In the genomic region with DNA sequence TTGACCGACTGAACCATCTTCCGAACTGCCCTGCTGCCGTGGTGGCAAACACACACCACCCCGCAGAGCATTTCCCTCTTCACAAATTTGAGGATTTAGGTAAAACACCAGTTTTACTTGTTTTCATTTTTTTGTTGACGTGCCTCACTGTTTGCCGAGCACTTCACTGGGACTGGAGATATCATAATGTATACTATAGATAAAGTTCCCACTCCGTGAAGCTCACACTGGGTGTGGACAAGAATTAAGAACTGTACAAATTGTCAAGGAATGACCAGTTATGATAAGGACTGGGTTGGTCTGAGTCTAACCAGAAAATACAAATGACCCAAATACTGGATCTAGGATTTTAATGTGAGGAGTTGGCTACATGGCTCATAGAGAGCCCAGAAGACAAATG, we compare ENCODE assay signal across 17 mouse cellular contexts. TPM values are rescaled to one million over a fixed set of nuclear protein-coding genes. Genes with fewer than 3 reads are reported as not detected.
DNase-seq lines count a peak whose midpoint lies in the region; ATAC-seq and TF ChIP-seq lines count a peak whose summit lies in the region.
"Had no signal": no experiment of that assay in that cellular context is flagged by ENCODE, and none has a peak within 500 bp of the region (broad histone marks: within the 10 kb centered on the region; RNA-seq: fewer than 3 reads in every experiment).

No protein-coding gene starts in this region.

- TF ChIP-seq CTCF in hindbrain, postnatal 0 days (IDR thresholded peaks at IDR 0.05; ENCODE audit: low read depth) = no peak

- H3K27ac ChIP-seq in forebrain, embryonic 15.5 days (replicated peaks) = peak overlapping the region; percentile 58
- H3K27ac ChIP-seq in forebrain, embryonic 11.5 days (ENCODE audit: low read depth, low read length) = no peak overlapping the region
- peak overlapping the region; percentile 53 for H3K27ac ChIP-seq in midbrain, embryonic 16.5 days (ENCODE audit: low read length)
- H3K27ac ChIP-seq in midbrain, embryonic 13.5 days = no peak overlapping the region
- peak overlapping the region; percentile 78 for H3K27ac ChIP-seq in hindbrain, postnatal 0 days
- H3K27ac ChIP-seq: kidney, postnatal 0 days; lung, embryonic 15.5 days had no signal

- ATAC-seq in forebrain, embryonic 15.5 days (replicated peaks) = no peak
- no peak for ATAC-seq in forebrain, embryonic 11.5 days (replicated peaks; ENCODE audit: low FRiP score)
- no peak for ATAC-seq in midbrain, embryonic 16.5 days
- no peak for ATAC-seq in midbrain, embryonic 13.5 days
- no peak for ATAC-seq in hindbrain, postnatal 0 days
- peak; percentile 38 for ATAC-seq in megakaryocyte-erythroid progenitor cell, adult 5-6 weeks (replicated peaks; ENCODE audit: low FRiP score, low TSS enrichment, poor library complexity, severe bottlenecking)
- no peak for ATAC-seq in cerebellum, adult (ENCODE audit: insufficient number of reproducible peaks, low FRiP score, low TSS enrichment)
- ATAC-seq: activated CD4-positive, CD25-positive, alpha-beta regulatory T cell, adult 4 months had no signal

- H3K9ac ChIP-seq in forebrain, embryonic 15.5 days (replicated peaks) = no peak overlapping the region
- no peak overlapping the region for H3K9ac ChIP-seq in forebrain, embryonic 11.5 days (ENCODE audit: low read length)
- H3K9ac ChIP-seq in midbrain, embryonic 16.5 days (ENCODE audit: low read depth, low read length) = no peak overlapping the region
- no peak overlapping the region for H3K9ac ChIP-seq in midbrain, embryonic 13.5 days (replicated peaks)
- H3K9ac ChIP-seq in hindbrain, postnatal 0 days (replicated peaks; ENCODE audit: low read length) = no peak overlapping the region
- H3K9ac ChIP-seq: lung, embryonic 15.5 days had no signal

- no peaks in the 10 kb centered on the region for H3K36me3 ChIP-seq in forebrain, embryonic 15.5 days
- no peaks in the 10 kb centered on the region for H3K36me3 ChIP-seq in forebrain, embryonic 11.5 days (ENCODE audit: control insufficient read depth, insufficient read depth, low read length)
- 0 out of 2 replicates have a peak, but pooled peaks cover 3% of the 10 kb centered on the region for H3K36me3 ChIP-seq in midbrain, embryonic 16.5 days (ENCODE audit: control insufficient read depth, insufficient read depth, low read length)
- no peaks in the 10 kb centered on the region for H3K36me3 ChIP-seq in midbrain, embryonic 13.5 days
- H3K36me3 ChIP-seq in hindbrain, postnatal 0 days (ENCODE audit: insufficient read depth, low read length) = no peaks in the 10 kb centered on the region
- H3K36me3 ChIP-seq: lung, embryonic 15.5 days had no signal

- H3K4me2 ChIP-seq in forebrain, embryonic 15.5 days (replicated peaks) = no peak overlapping the region
- H3K4me2 ChIP-seq in forebrain, embryonic 11.5 days (ENCODE audit: low read depth, low read length, severe bottlenecking) = no peak overlapping the region
- no peak overlapping the region for H3K4me2 ChIP-seq in midbrain, embryonic 16.5 days (ENCODE audit: low read length)
- no peak overlapping the region for H3K4me2 ChIP-seq in midbrain, embryonic 13.5 days (replicated peaks)
- no peak overlapping the region for H3K4me2 ChIP-seq in hindbrain, postnatal 0 days (ENCODE audit: low read depth, low read length)
- H3K4me2 ChIP-seq: lung, embryonic 15.5 days had no signal

- DNase-seq in forebrain, embryonic 11.5 days (ENCODE audit: low spot score) = no peak
- DNase-seq in hindbrain, postnatal 0 days (ENCODE audit: low spot score) = no peak
- DNase-seq in B cell, adult 2 months = no peak
- DNase-seq: adrenal gland, postnatal 25 days; gastrocnemius, postnatal 14 days; heart, postnatal 10 days; retina, postnatal 1 day; thymus, postnatal 25 days had no signal

- no peak overlapping the region for H3K4me3 ChIP-seq in forebrain, embryonic 15.5 days
- H3K4me3 ChIP-seq in forebrain, embryonic 11.5 days (ENCODE audit: low read depth, low read length) = no peak overlapping the region
- no peak overlapping the region for H3K4me3 ChIP-seq in midbrain, embryonic 16.5 days (ENCODE audit: low read depth, low read length)
- no peak overlapping the region for H3K4me3 ChIP-seq in midbrain, embryonic 13.5 days (replicated peaks)
- no peak overlapping the region for H3K4me3 ChIP-seq in hindbrain, postnatal 0 days (ENCODE audit: low read length)
- H3K4me3 ChIP-seq: lung, embryonic 15.5 days had no signal

- H3K27me3 ChIP-seq in forebrain, embryonic 15.5 days = no peaks in the 10 kb centered on the region
- no peaks in the 10 kb centered on the region for H3K27me3 ChIP-seq in forebrain, embryonic 11.5 days (ENCODE audit: control insufficient read depth, insufficient read depth, low read length)
- H3K27me3 ChIP-seq in midbrain, embryonic 16.5 days (ENCODE audit: control insufficient read depth, insufficient read depth, low read depth, low read length) = no peaks in the 10 kb centered on the region
- no peaks in the 10 kb centered on the region for H3K27me3 ChIP-seq in midbrain, embryonic 13.5 days
- H3K27me3 ChIP-seq in hindbrain, postnatal 0 days (ENCODE audit: insufficient read depth, low read length) = no peaks in the 10 kb centered on the region
- H3K27me3 ChIP-seq: CH12.LX; lung, embryonic 15.5 days had no signal

- H3K9me3 ChIP-seq in forebrain, embryonic 15.5 days = no peaks in the 10 kb centered on the region
- H3K9me3 ChIP-seq in forebrain, embryonic 11.5 days (ENCODE audit: control insufficient read depth, low read length) = no peaks in the 10 kb centered on the region
- no peaks in the 10 kb centered on the region for H3K9me3 ChIP-seq in midbrain, embryonic 16.5 days (replicated peaks; ENCODE audit: control insufficient read depth, low read length, poor library complexity, severe bottlenecking)
- H3K9me3 ChIP-seq in midbrain, embryonic 13.5 days = no peaks in the 10 kb centered on the region
- H3K9me3 ChIP-seq in hindbrain, postnatal 0 days (ENCODE audit: low read length) = no peaks in the 10 kb centered on the region
- H3K9me3 ChIP-seq: lung, embryonic 15.5 days had no signal

- peaks cover 24% of the 10 kb centered on the region for H3K4me1 ChIP-seq in forebrain, embryonic 15.5 days
- 0 out of 2 replicates have a peak, but pooled peaks cover 2% of the 10 kb centered on the region for H3K4me1 ChIP-seq in forebrain, embryonic 11.5 days (replicated peaks; ENCODE audit: control insufficient read depth, insufficient read depth, low read length)
- H3K4me1 ChIP-seq in midbrain, embryonic 16.5 days (ENCODE audit: control insufficient read depth, insufficient read depth, low read length) = peaks cover 5% of the 10 kb centered on the region; the same call in 1 of the 2 replicates
- peaks cover 3% of the 10 kb centered on the region; the same call in 1 of the 2 replicates for H3K4me1 ChIP-seq in midbrain, embryonic 13.5 days (replicated peaks)
- H3K4me1 ChIP-seq in hindbrain, postnatal 0 days (ENCODE audit: insufficient read depth, low read length) = peaks cover 10% of the 10 kb centered on the region

- WGBS in forebrain, embryonic 15.5 days = 95% methylated on average over 7 of the region's 7 CpGs
- WGBS in forebrain, embryonic 11.5 days = 94% methylated on average over 7 of the region's 7 CpGs
- WGBS in midbrain, embryonic 16.5 days = 96% methylated on average over 7 of the region's 7 CpGs
- WGBS in midbrain, embryonic 13.5 days = 97% methylated on average over 7 of the region's 7 CpGs
- 95% methylated on average over 7 of the region's 7 CpGs for WGBS in hindbrain, postnatal 0 days

RNA-seq across cellular contexts. Expression of gene Ampd3, which starts 10.9 kb away (rescaled TPM):
- 4.4 and 4.8 TPM in 2 replicates for polyA plus RNA-seq in forebrain, embryonic 15.5 days (2015; fragmentation: Nextera tagmentation; extraction: Ambion mirVana)
- 1.6 and 1.9 TPM in 2 replicates for polyA plus RNA-seq in forebrain, embryonic 11.5 days (2014; fragmentation: Nextera tagmentation; extraction: Ambion mirVana)
- polyA plus RNA-seq in midbrain, embryonic 16.5 days (2015; fragmentation: Nextera tagmentation; extraction: Ambion mirVana) = 10.3 and 13.9 TPM in 2 replicates
- 2.9 and 3.7 TPM in 2 replicates for polyA plus RNA-seq in midbrain, embryonic 13.5 days (2015; fragmentation: Nextera tagmentation; extraction: Ambion mirVana)
- 15.1 and 24.8 TPM in 2 replicates for total RNA-seq in hindbrain, postnatal 0 days (2014; rRNA removed)
- 12.4 and 14.3 TPM in 2 replicates for polyA plus RNA-seq in hindbrain, postnatal 0 days (2015; fragmentation: Nextera tagmentation; extraction: Ambion mirVana)
- total RNA-seq in megakaryocyte-erythroid progenitor cell, adult 5-6 weeks (2014; fragmentation: Nextera tagmentation) = 66.1 and 83.1 TPM in 2 replicates
- total RNA-seq in megakaryocyte-erythroid progenitor cell, adult 5-6 weeks (2017) = 30.8 and 52.2 TPM in 2 replicates

Comparison
In these comparisons a context has a peak if more than half of its experiments do, and no peak if none do; other contexts are left out.
1. H3K27ac ChIP-seq: peak in forebrain, embryonic 15.5 days (single experiment), midbrain, embryonic 16.5 days (single experiment) and hindbrain, postnatal 0 days (single experiment); none in forebrain, embryonic 11.5 days (single experiment) and midbrain, embryonic 13.5 days (single experiment).